Mouse (Mus musculus): ENCODE measurements around the gene Gm28035. TPM values are rescaled to one million over a fixed set of nuclear protein-coding genes. Genes with fewer than 3 reads are reported as not detected.

Gm28035 gene
- total and polyA plus RNA-seq, 3 experiments: 0.27 to 0.64 (median 0.36) TPM

DNA sequence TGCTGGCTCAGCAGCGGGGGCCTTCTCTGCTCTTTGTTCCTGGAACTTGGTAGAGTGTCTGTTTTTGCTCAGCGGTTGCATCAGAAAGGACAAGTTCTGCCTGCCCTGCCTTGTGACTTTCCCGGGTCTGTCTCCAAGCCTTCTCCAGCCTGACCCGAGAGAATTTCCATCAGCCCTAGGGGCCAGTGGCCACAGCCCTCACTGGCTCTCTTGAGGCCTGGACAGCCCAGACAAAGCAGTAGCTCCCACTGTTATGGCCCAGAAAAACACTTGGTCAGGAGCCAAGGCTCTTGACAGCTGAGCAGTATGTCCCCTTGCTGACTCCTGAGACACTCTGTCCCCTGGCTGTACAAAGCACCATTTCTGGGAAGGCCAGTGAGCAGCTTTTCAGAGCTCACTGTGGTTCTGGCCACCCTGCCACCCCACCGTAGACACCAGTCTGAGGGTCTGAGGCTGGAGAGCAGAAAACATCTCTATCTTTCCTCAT is 25.4 kb downstream of the Gm28035 start, which contains the start of gene Phyhd1:
TSS of gene Phyhd1 (plus strand) at position 437 of the 487 bp plus-strand sequence.
- H3K4me3 ChIP-seq (replicated peaks in 1 of 3; ENCODE audit: low read depth in 2 of 3, low read length in 2 of 3, poor library complexity in 1 of 3): peak within 1 kb of the TSS; percentile 5 to 46 (median 36)
- H3K4me1 ChIP-seq (ENCODE audit: control insufficient read depth in 1 of 2, insufficient read depth in 2 of 2): peaks cover 31 to 59% of the 10 kb centered on the region in 2 experiments
- peak within 1 kb of the TSS; percentile 83 for H3K27ac ChIP-seq (ENCODE audit: insufficient read depth, low read depth)
- no peaks in the 10 kb centered on the region for H3K27me3 ChIP-seq (replicated peaks)
- H3K9ac ChIP-seq (ENCODE audit: insufficient read depth, low read depth): peak within 1 kb of the TSS; percentile 80
- TF ChIP-seq ETS1 (conservative IDR thresholded peaks at IDR 0.05; ENCODE audit: low read depth, low read length) (no peak), ELF1 (IDR thresholded peaks at IDR 0.05; ENCODE audit: low read depth, low read length) (no peak), JUND (conservative IDR thresholded peaks at IDR 0.05; ENCODE audit: low read depth, low read length) (no peak), NRF1 (IDR thresholded peaks at IDR 0.05; ENCODE audit: low read depth, low read length) (no peak), BHLHE40 (IDR thresholded peaks at IDR 0.05; ENCODE audit: low read depth, low read length) (no peak), EP300 (IDR thresholded peaks at IDR 0.05; ENCODE audit: low read length) (no peak), USF2 (conservative IDR thresholded peaks at IDR 0.05; ENCODE audit: low read depth, low read length) (no peak), POLR2A (IDR thresholded peaks at IDR 0.05; ENCODE audit: low read depth, low read length) (no peak), RCOR1 (conservative IDR thresholded peaks at IDR 0.05; ENCODE audit: low read depth, low read length) (no peak), SIN3A (IDR thresholded peaks at IDR 0.05; ENCODE audit: low read length) (no peak), ZMIZ1 (IDR thresholded peaks at IDR 0.05; ENCODE audit: low read depth, low read length) (no peak)
- H3K4me2 ChIP-seq (ENCODE audit: insufficient read depth, low read depth, poor library complexity, severe bottlenecking): peak within 1 kb of the TSS; percentile 31; the same call in 1 of the 2 replicates
- dilution Hi-C loops (cut with MboI; ENCODE audit: extremely low pct_ligation_motif_present, extremely low pct_unique_long_range_greater_than_20kb, low sequenced_read_pairs): no loop called here
- in situ Hi-C loops (cut with MboI; ENCODE audit: low pct_ligation_motif_present, low pct_unique_long_range_greater_than_20kb, low sequenced_read_pairs): no loop called here
- no peaks in the 10 kb centered on the region for H3K79me2 ChIP-seq (replicated peaks; ENCODE audit: control insufficient read depth, extremely low read depth, insufficient read depth, poor library complexity, severe bottlenecking)
- H3K36me3 ChIP-seq (replicated peaks in 1 of 2; ENCODE audit: control insufficient read depth in 1 of 2, insufficient read depth in 1 of 2, low read length in 1 of 2): peaks cover 18 to 47% of the 10 kb centered on the region in 2 experiments
- no peak for DNase-seq (ENCODE audit: extremely low read depth)
- H3K9me3 ChIP-seq (replicated peaks; ENCODE audit: low read length): no peaks in the 10 kb centered on the region

DNA sequence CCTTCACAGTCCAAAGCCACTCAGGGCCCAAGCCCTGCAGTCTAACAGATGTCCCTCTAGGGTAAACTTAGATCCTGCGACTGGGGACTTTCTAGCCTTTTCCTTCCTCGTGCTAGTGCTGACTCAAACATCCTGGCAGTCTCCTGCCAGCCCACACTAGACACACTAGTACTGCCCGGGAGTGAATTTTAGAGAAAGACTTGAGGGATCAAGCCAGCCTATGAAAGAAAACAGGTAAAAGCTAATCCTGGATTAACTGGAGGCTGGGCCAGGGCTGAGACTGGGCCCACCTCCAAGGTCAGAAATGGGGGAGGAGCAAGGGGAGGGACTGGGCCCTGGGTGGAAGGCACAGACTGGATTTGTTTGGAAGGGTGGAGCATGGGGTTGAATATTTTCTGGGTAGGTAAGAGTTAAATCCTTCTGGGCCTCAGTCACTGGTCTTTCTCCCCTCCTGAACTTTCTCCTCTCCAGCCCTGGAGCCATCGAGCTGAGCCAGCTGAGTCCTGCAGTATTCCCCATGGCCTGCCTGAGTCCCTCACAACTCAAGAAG is 26.1 kb downstream of the Gm28035 start:
- H3K27me3 ChIP-seq (replicated peaks): no peaks in the 10 kb centered on the region
- peak overlapping the region; percentile 80 for H3K9ac ChIP-seq (ENCODE audit: insufficient read depth, low read depth)
- no peaks in the 10 kb centered on the region for H3K9me3 ChIP-seq (replicated peaks; ENCODE audit: low read length)
- in situ Hi-C loops (cut with MboI; ENCODE audit: low pct_ligation_motif_present, low pct_unique_long_range_greater_than_20kb, low sequenced_read_pairs): no loop called here
- peaks cover 18 to 48% of the 10 kb centered on the region in 2 experiments for H3K36me3 ChIP-seq (replicated peaks in 1 of 2; ENCODE audit: control insufficient read depth in 1 of 2, insufficient read depth in 1 of 2, low read length in 1 of 2)
- DNase-seq (ENCODE audit: extremely low read depth): peak; percentile 68
- dilution Hi-C loops (cut with MboI; ENCODE audit: extremely low pct_ligation_motif_present, extremely low pct_unique_long_range_greater_than_20kb, low sequenced_read_pairs): no loop called here
- H3K79me2 ChIP-seq (replicated peaks; ENCODE audit: control insufficient read depth, extremely low read depth, insufficient read depth, poor library complexity, severe bottlenecking): no peaks in the 10 kb centered on the region
- H3K27ac ChIP-seq (ENCODE audit: insufficient read depth, low read depth): peak overlapping the region; percentile 83
- peak overlapping the region; percentile 5 to 46 (median 36) for H3K4me3 ChIP-seq (replicated peaks in 1 of 3; ENCODE audit: low read depth in 2 of 3, low read length in 2 of 3, poor library complexity in 1 of 3)
- peaks cover 31 to 59% of the 10 kb centered on the region in 2 experiments for H3K4me1 ChIP-seq (ENCODE audit: control insufficient read depth in 1 of 2, insufficient read depth in 2 of 2)
- TF ChIP-seq SIN3A (IDR thresholded peaks at IDR 0.05; ENCODE audit: low read length) (0 out of 2 replicates have a peak, but pooled peaks have one; percentile 27), BHLHE40 (IDR thresholded peaks at IDR 0.05; ENCODE audit: low read depth, low read length) (peak; percentile 24; the same call in 1 of the 2 replicates), TBP (conservative IDR thresholded peaks at IDR 0.05; ENCODE audit: low read depth, low read length) (0 out of 2 replicates have a peak, but pooled peaks have one; percentile 23), ELF1 (IDR thresholded peaks at IDR 0.05; ENCODE audit: low read depth, low read length) (no peak), MAFK (IDR thresholded peaks at IDR 0.05; ENCODE audit: insufficient replicate concordance, low read length) (peak; percentile 37; the same call in 1 of the 2 replicates)
- H3K4me2 ChIP-seq (ENCODE audit: insufficient read depth, low read depth, poor library complexity, severe bottlenecking): peak overlapping the region; percentile 31; the same call in 1 of the 2 replicates
